ENCODE assay signal across 20 mouse cellular contexts in genomic region chr1:28841364-28841763, GRCm38 (mm10).
"Had no signal": no experiment of that assay in that cellular context is flagged by ENCODE, and none has a peak within 500 bp of the region (broad histone marks: within the 10 kb centered on the region; RNA-seq: fewer than 3 reads in every experiment).

No protein-coding gene starts in this region.

- H3K9ac ChIP-seq: liver, embryonic 15.5 days; liver, postnatal 0 days; lung, embryonic 15.5 days; midbrain, embryonic 13.5 days; midbrain, embryonic 15.5 days; neural tube, embryonic 13.5 days; neural tube, embryonic 15.5 days had no signal

- H3K4me2 ChIP-seq: liver, embryonic 15.5 days; lung, embryonic 15.5 days; midbrain, embryonic 13.5 days; midbrain, embryonic 15.5 days; neural tube, embryonic 13.5 days; neural tube, embryonic 15.5 days had no signal

- ATAC-seq: liver, postnatal 0 days; lung, postnatal 0 days; midbrain, embryonic 13.5 days; midbrain, embryonic 15.5 days had no signal

- DNase-seq: liver, postnatal 0 days; lung, adult 2 months; lung, postnatal 14 days; lung, postnatal 4 days; retina, postnatal 1 day; right cerebral cortex, adult 18-20 months; right cerebral cortex, postnatal 25 days; right cerebral cortex, postnatal 4 days; spleen, adult 18-20 months; thymus, adult 2 months; thymus, postnatal 25 days; thymus, postnatal 4 days had no signal

- H3K4me3 ChIP-seq: liver, embryonic 15.5 days; lung, embryonic 15.5 days; midbrain, embryonic 10.5 days; midbrain, embryonic 13.5 days; midbrain, embryonic 15.5 days; neural tube, embryonic 13.5 days; neural tube, embryonic 15.5 days had no signal

- H3K36me3 ChIP-seq: liver, embryonic 15.5 days; lung, embryonic 15.5 days; midbrain, embryonic 10.5 days; midbrain, embryonic 13.5 days; midbrain, embryonic 15.5 days; neural tube, embryonic 13.5 days; neural tube, embryonic 15.5 days had no signal

- H3K27ac ChIP-seq: liver, embryonic 15.5 days; lung, embryonic 15.5 days; midbrain, embryonic 10.5 days; midbrain, embryonic 13.5 days; midbrain, embryonic 15.5 days; neural tube, embryonic 13.5 days; neural tube, embryonic 15.5 days had no signal

- H3K4me1 ChIP-seq: liver, embryonic 15.5 days; lung, embryonic 15.5 days; midbrain, embryonic 10.5 days; midbrain, embryonic 13.5 days; midbrain, embryonic 15.5 days; neural tube, embryonic 13.5 days; neural tube, embryonic 15.5 days had no signal

- H3K27me3 ChIP-seq: liver, embryonic 15.5 days; lung, embryonic 15.5 days; midbrain, embryonic 13.5 days; midbrain, embryonic 15.5 days; neural tube, embryonic 13.5 days; neural tube, embryonic 15.5 days had no signal

- H3K9me3 ChIP-seq: liver, embryonic 15.5 days; lung, embryonic 15.5 days; midbrain, embryonic 10.5 days; midbrain, embryonic 13.5 days; midbrain, embryonic 15.5 days; neural tube, embryonic 13.5 days; neural tube, embryonic 15.5 days had no signal
